Mouse (Mus musculus) left cerebral cortex, adult 8-10 months (tissue): ENCODE measurements around the gene Irak1bp1. TPM values are rescaled to one million over a fixed set of nuclear protein-coding genes. Genes with fewer than 3 reads are reported as not detected.

ENCODE experiments used
- DNase-seq, 2 experiments: peaks; one replicate each; pipeline ENCODE4 v3.0.0; 2022; ENCODE audit warnings: low spot score in 2 of 2
- total RNA-seq, 4 experiments: library from RNA; stranded (reverse); gene quantifications; 2 replicates each; pipeline ENCODE4 v1.2.4; 2022

The Irak1bp1 gene
- total RNA-seq, 4 experiments from 2014 or later, result 15.0 to 17.6 (median 16.6) TPM

DNA sequence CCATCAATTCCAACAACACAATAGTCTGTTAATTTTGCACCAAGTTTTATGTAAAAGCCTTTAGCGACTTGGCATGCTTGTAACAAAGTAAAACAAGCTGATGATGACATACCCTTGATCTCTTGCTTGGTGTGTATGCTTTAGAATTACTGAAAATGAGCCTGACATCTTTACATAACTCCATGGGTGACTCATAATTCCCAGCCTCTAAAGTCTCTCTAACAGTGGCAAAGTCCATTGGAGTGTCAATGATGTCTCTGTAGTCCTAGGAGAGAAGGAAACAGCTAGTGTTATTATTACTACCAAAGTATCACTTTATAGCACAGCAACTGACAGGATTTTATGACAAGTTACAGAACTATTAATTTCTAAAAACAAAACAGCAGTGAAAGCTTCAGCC, 47.7 kb downstream of the Irak1bp1 start:
- DNase-seq, result no peak

- no peak for DNase-seq
These were observed 54.8 kb downstream of the Irak1bp1 start for GRCm38 (mm10) chr9:82884177-82884576.

DNA sequence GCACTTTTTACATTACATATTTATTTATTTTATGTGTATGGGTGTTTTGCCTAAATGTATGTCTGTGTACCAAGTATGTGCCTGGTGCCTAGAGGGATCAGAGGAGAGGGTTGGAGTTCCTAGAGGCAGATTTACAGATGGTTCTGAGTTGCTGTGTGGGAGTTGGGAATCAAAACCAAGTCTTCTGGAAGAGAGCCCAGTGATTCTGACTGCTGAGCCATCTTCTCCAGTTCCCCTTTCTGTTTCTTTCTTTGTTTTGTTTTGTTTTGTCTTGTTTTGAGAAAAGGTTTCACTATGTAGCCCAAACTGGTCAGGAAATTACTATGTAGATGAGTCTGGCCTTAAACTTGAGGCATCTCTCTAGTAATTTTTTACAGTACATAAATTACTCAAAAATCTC, 59.3 kb downstream of the Irak1bp1 start:
- peak in 1 of 2 experiments; percentile 23 for DNase-seq

Other genes starting within 250 kb of the Irak1bp1 start
- gene Phip, start 146.0 kb downstream of the Irak1bp1 start, total RNA-seq, result 10 to 100 TPM; 68.8 to 76.1 (median 70.5) TPM